Mouse (Mus musculus) stomach, embryonic 16.5 days (tissue): ENCODE measurements around the gene Zfp616. TPM values are rescaled to one million over a fixed set of nuclear protein-coding genes. Genes with fewer than 3 reads are reported as not detected.

Source experiments
- ATAC-seq: fragments of 200-750 bp; cut with Nextera tagmentation; 2 replicates; pipeline ENCODE4 v1.8.0; 2017; ENCODE audit warnings: moderate number of reproducible peaks, moderate TSS enrichment; ENCODE audit not compliant: insufficient read depth, low FRiP score
- H3K27ac ChIP-seq: fragments of 300-500 bp; sonication (generic); 2 replicates; pipeline ENCODE4 v1.5.1; 2014; ENCODE audit warnings: low read length
- H3K27me3 ChIP-seq: fragments of 300-500 bp; sonication (generic); 2 replicates; pipeline ENCODE4 v1.6.1; 2014; ENCODE audit warnings: low read length, control low read depth, mixed read lengths; ENCODE audit not compliant: control insufficient read depth, insufficient read depth
- H3K36me3 ChIP-seq: fragments of 300-500 bp; sonication (generic); 2 replicates; pipeline ENCODE4 v1.6.1; 2014; ENCODE audit warnings: low read length; ENCODE audit not compliant: control insufficient read depth, insufficient read depth
- H3K4me1 ChIP-seq: fragments of 300-500 bp; sonication (generic); 2 replicates; pipeline ENCODE4 v1.6.1; 2014; ENCODE audit warnings: low read length, control low read depth, mixed read lengths; ENCODE audit not compliant: control insufficient read depth, insufficient read depth
- H3K4me2 ChIP-seq: fragments of 300-500 bp; sonication (generic); 2 replicates; pipeline ENCODE4 v1.6.1; 2014; ENCODE audit warnings: low read depth, low read length, mixed read lengths
- H3K4me3 ChIP-seq: fragments of 300-500 bp; sonication (generic); replicated peaks from 2 replicates; pipeline ENCODE4 v1.5.1; 2014; ENCODE audit warnings: mild to moderate bottlenecking, low read length
- H3K9ac ChIP-seq: fragments of 300-500 bp; sonication (generic); 2 replicates; pipeline ENCODE4 v1.6.1; 2014; ENCODE audit warnings: low read length
- H3K9me3 ChIP-seq: fragments of 300-500 bp; sonication (generic); replicated peaks from 2 replicates; pipeline ENCODE4 v1.6.1; 2016; ENCODE audit warnings: low read length, control low read depth; ENCODE audit not compliant: control insufficient read depth
- WGBS: fragments of 180-500 bp; shearing (Covaris S2); extraction: QIAGEN DNeasy Blood & Tissue Kit; methylation state at CpG from one replicate; pipeline ENCODE4 v1.1.7; 2014; 5-methylcytosine and 5-hydroxymethylcytosine counted together
- polyA plus RNA-seq: library from polyadenylated mRNA; unstranded; fragments of >200 nt; fragmentation: Nextera tagmentation; extraction: Ambion mirVana; gene quantifications from 2 replicates; pipeline ENCODE4 v1.2.1, GENCODE M21; 2015

Gene Zfp616
- polyA plus RNA-seq = not detected in 2 replicates

DNA sequence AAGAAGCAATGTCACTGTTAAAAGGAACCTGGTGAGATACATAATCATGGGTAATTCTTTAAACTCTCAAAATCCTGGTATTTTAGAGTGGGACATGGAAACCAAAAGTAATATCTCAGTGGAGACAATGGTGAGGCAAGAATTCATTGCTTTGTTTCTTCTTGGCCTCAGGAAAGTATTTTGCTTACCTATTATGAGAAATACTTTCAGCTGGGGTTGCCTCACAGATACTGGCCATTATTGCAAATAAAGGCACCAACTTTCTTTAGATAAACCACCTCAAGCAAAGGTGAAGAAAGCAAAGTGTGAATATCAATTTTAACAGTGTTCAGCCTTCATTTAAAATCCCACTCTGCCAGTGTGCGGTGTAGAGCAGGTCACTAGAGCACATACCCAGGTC lies at the start of gene Zfp616:
Gene Zfp616, plus strand, starts transcription at position 301 of the 400 bp plus-strand sequence.
- 91% methylated on average over 1 of the region's 1 CpGs for WGBS
- Histone ChIP-seq H3K4me2 (no peak within 1 kb of the TSS), H3K9ac (no peak within 1 kb of the TSS), H3K9me3 (no peaks in the 10 kb centered on the region), H3K4me1 (no peaks in the 10 kb centered on the region), H3K27me3 (no peaks in the 10 kb centered on the region), H3K36me3 (no peaks in the 10 kb centered on the region), H3K4me3 (no peak within 1 kb of the TSS), H3K27ac (no peak within 1 kb of the TSS)
- ATAC-seq = no peak

DNA sequence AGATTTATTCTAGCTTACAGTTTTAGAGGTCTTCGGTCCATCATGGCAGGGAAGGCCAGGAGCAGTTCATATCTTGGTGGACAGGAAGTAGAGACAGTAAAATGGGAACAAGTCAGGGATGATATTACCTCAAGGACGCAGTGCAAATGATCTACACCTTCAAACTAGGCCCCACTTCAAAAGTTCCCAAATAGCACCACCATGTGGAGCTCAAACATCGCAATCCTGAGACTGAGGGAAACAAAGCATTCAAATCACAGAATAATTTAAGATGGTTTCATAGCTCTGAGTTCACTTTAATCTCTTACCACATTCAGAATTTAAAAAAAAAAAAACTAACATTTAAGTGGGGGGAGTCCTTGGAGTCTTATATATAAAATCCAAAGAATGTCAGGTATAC lies 18.4 kb upstream of the Zfp616 start:
- Histone ChIP-seq H3K27ac (no peak overlapping the region), H3K27me3 (no peaks in the 10 kb centered on the region), H3K9me3 (no peaks in the 10 kb centered on the region), H3K4me1 (no peaks in the 10 kb centered on the region), H3K4me2 (no peak overlapping the region), H3K4me3 (no peak overlapping the region), H3K36me3 (no peaks in the 10 kb centered on the region), H3K9ac (no peak overlapping the region)
- ATAC-seq = no peak
- 66% methylated on average over 3 of the region's 3 CpGs for WGBS

- no peak for ATAC-seq
- Histone ChIP-seq H3K4me3 (no peak within 1 kb of the TSS), H3K36me3 (no peaks in the 10 kb centered on the region), H3K4me2 (no peak within 1 kb of the TSS), H3K9me3 (no peaks in the 10 kb centered on the region), H3K4me1 (no peaks in the 10 kb centered on the region), H3K27ac (no peak within 1 kb of the TSS), H3K27me3 (no peaks in the 10 kb centered on the region), H3K9ac (no peak within 1 kb of the TSS)
- 74% methylated on average over 2 of the region's 2 CpGs for WGBS
Measured at GRCm38 (mm10) chr11:74056451-74056850, 13.3 kb upstream of the Zfp616 start, which contains the start of the genes Olfr139 and Olfr399. Olfr139 (minus strand) TSS chr11:74056551. Olfr399 (minus strand) TSS chr11:74056615.

DNA sequence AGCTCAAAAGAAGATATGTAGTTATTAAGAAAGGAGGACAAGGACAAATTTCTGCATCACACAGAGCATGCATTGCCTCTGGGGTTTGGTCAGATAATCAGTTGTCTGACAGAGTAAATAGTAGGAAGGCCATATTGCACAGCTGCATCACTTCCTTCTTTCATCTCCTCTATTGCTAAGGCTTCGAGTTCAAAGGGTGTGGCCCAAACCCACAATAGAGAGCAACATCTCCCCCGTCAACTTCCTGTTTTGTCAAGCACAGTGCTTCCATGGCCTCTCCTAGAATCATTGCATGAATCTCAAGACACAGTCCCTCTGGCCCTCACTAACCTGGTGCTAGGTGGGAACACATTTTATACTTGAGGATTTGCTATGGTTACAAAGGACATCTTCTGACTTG lies 31.0 kb downstream of the Zfp616 start:
- no peak overlapping the region for H3K27ac ChIP-seq
- no peak overlapping the region for H3K9ac ChIP-seq
- no peaks in the 10 kb centered on the region for H3K27me3 ChIP-seq
- WGBS = 75% methylated on average over 2 of the region's 2 CpGs
- H3K9me3 ChIP-seq = no peaks in the 10 kb centered on the region
- no peak overlapping the region for H3K4me2 ChIP-seq
- H3K36me3 ChIP-seq = no peaks in the 10 kb centered on the region
- H3K4me3 ChIP-seq = no peak overlapping the region
- no peaks in the 10 kb centered on the region for H3K4me1 ChIP-seq
- no peak for ATAC-seq

- H3K9me3 ChIP-seq = no peaks in the 10 kb centered on the region
Measured at GRCm38 (mm10) chr11:74101507-74101906, 31.8 kb downstream of the Zfp616 start.

GRCm38 (mm10) chr11:74105066-74105465 lies 35.3 kb downstream of the Zfp616 start:
- H3K9me3 ChIP-seq = no peaks in the 10 kb centered on the region; the same call in 1 of the 2 replicates
- H3K4me2 ChIP-seq = no peak overlapping the region
- H3K4me3 ChIP-seq = no peak overlapping the region
- H3K4me1 ChIP-seq = no peaks in the 10 kb centered on the region
- WGBS = 33% methylated on average over 5 of the region's 5 CpGs
- ATAC-seq = no peak
- H3K36me3 ChIP-seq = no peaks in the 10 kb centered on the region
- H3K27ac ChIP-seq = no peak overlapping the region
- H3K27me3 ChIP-seq = no peaks in the 10 kb centered on the region
- no peak overlapping the region for H3K9ac ChIP-seq

More at GRCm38 (mm10) chr11:74101507-74101906, 31.8 kb downstream of the Zfp616 start:
- H3K4me1 ChIP-seq = no peaks in the 10 kb centered on the region
- 57% methylated on average over 2 of the region's 2 CpGs for WGBS
- no peak for ATAC-seq
- H3K9ac ChIP-seq = no peak overlapping the region
- H3K4me3 ChIP-seq = no peak overlapping the region
- H3K27ac ChIP-seq = no peak overlapping the region
- H3K4me2 ChIP-seq = no peak overlapping the region
- no peaks in the 10 kb centered on the region for H3K36me3 ChIP-seq
- no peaks in the 10 kb centered on the region for H3K27me3 ChIP-seq

- Histone ChIP-seq H3K27ac (no peak within 1 kb of the TSS), H3K9ac (no peak within 1 kb of the TSS), H3K4me2 (no peak within 1 kb of the TSS), H3K4me1 (no peaks in the 10 kb centered on the region), H3K27me3 (no peaks in the 10 kb centered on the region), H3K9me3 (no peaks in the 10 kb centered on the region; the same call in 1 of the 2 replicates), H3K4me3 (no peak within 1 kb of the TSS), H3K36me3 (no peaks in the 10 kb centered on the region)
- ATAC-seq = no peak
Measured at GRCm38 (mm10) chr11:74113412-74113811, 43.7 kb downstream of the Zfp616 start, which contains the start of gene Olfr401. Olfr401 (plus strand) TSS chr11:74113712.

Other genes starting within 250 kb of the Zfp616 start
- not detected in 2 replicates for gene Olfr393, start 218.5 kb upstream of the Zfp616 start, polyA plus RNA-seq
- not detected in 2 replicates for gene Olfr394, start 179.2 kb upstream of the Zfp616 start, polyA plus RNA-seq
- not detected in 2 replicates for gene Olfr395, start 160.7 kb upstream of the Zfp616 start, polyA plus RNA-seq
- gene Olfr23, start 133.3 kb upstream of the Zfp616 start, polyA plus RNA-seq = not detected in 2 replicates
- not detected in 2 replicates for gene Olfr397, start 109.1 kb upstream of the Zfp616 start, polyA plus RNA-seq
- gene Olfr398, start 79.5 kb upstream of the Zfp616 start, polyA plus RNA-seq = not detected in 2 replicates
- gene Olfr139, start 13.4 kb upstream of the Zfp616 start, polyA plus RNA-seq = not detected in 2 replicates
- not detected in 2 replicates for gene Olfr399, start 13.3 kb upstream of the Zfp616 start, polyA plus RNA-seq
- not detected in 2 replicates for gene Olfr401, start 43.8 kb downstream of the Zfp616 start, polyA plus RNA-seq
- not detected in 2 replicates for gene Olfr402, start 83.6 kb downstream of the Zfp616 start, polyA plus RNA-seq
- gene Olfr403, start 116.3 kb downstream of the Zfp616 start, polyA plus RNA-seq = not detected in 2 replicates
- not detected in 2 replicates for gene Olfr43, start 141.4 kb downstream of the Zfp616 start, polyA plus RNA-seq
- gene Olfr406, start 189.9 kb downstream of the Zfp616 start, polyA plus RNA-seq = not detected in 2 replicates
- not detected in 2 replicates for gene Olfr59, start 213.8 kb downstream of the Zfp616 start, polyA plus RNA-seq